Mouse (Mus musculus) right cerebral cortex, adult 2 months (tissue): ENCODE data around the gene Togaram1.

ENCODE experiments used
- DNase-seq, 2 experiments: peaks; one replicate each; pipeline ENCODE4 v3.0.0; 2021 to 2022; ENCODE audit warnings: low spot score in 2 of 2

Gene Togaram1

DNA sequence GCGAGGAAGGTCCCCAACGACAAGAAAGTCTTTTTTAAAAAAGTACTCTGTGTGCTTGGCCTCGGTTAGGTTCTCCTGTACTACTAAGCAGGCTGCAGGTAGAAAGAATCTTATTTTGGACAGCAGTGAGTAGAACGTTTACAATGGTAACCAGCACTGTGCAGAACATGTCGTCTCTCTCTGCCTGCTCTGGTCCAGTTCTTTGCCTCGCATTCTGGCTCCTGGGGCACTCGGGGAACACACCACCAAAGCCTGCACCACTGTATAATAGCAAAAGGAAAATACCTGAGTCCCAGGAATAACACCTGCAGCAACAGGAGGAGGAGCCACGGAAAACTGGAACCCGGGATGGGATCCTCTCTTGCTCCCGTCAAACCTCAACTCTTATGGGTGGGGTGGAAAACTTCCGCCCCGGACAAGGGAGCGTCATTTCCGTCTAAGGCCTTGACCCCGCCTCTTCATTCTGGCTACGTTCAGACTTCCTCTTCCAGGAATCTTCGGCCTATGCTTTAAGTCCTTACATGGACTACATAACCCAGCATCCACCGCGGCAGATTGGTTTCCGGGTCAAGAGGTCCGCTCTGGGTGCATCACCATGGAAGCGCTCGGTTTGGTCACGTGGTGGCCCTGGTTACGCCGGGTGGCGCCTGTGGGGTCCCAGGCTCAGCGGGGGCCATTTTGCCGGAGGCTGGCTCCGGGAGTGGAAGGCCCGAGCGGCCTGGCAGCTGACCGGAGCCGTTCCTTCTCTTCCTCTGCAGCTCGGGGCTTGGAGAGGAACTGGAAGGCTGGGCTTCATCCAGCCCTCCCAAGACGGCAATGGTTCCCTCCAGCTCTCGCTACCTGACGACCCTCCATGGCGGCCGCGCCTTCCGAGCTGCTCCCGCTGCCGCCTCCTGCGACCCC lies at the start of gene Togaram1, which contains the start of gene Klhl28:
TSS of gene Togaram1 (plus strand) at position 681 of the 903 bp plus-strand sequence.
TSS of gene Klhl28 (minus strand) at position 411 of the 903 bp plus-strand sequence.
- DNase-seq = peak; percentile 100

- no peak for DNase-seq
Observed at GRCm38 (mm10) chr12:64916735-64917134, 48.9 kb upstream of the Togaram1 start.

- DNase-seq = peak; percentile 93 to 95
Observed at GRCm38 (mm10) chr12:64917578-64918471, 47.8 kb upstream of the Togaram1 start, which contains the start of gene Gm527. Gm527 (plus strand) TSS chr12:64917906.

GRCm38 (mm10) chr12:64937493-64937892 lies 28.1 kb upstream of the Togaram1 start:
- DNase-seq = no peak

DNA sequence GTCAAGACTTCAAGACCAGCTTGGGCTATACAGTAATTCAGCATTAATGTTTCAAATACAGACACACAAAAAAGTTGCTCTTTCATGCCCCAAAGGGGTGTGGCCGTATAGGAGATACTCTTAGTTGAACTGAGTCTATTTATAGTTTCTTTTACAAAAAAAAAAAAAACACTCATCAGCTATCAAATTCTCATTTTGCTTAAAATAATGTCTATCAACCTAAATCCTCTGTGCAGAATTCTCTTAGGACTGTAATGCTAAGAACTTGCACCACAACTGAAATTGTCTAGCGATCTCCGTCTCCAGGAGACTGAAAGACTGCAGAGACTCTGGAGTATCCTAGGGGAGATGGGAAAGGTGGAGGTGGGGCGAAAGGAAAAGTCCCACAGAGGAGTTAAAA lies 1.0 kb upstream of the Togaram1 start:
- DNase-seq = no peak

DNA sequence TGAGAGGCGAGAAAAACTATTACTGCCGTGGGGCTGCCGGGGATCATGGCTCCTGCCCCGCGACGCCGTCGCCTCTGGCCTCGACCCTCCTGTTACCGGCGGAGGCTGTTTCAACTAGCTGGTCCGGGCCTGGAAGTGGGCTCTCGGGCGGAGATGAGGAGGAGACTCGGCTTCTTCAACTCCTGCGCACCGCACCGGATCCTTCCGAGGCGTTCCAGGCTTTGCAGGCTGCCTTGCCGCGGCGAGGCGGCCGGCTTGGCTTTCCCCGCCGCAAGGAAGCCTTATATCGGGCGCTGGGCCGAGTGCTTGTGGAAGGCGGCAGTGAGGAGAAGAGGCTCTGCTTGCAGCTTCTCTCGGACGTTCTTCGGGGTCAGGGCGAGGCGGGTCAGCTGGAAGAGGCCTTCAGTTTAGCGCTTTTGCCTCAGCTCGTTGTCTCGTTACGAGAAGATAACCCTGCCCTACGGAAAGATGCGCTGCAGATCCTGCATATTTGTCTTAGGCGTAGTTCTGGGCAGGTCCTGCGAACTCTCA lies 562 bp downstream of the Togaram1 start:
- peak; percentile 36 to 43 for DNase-seq

DNA sequence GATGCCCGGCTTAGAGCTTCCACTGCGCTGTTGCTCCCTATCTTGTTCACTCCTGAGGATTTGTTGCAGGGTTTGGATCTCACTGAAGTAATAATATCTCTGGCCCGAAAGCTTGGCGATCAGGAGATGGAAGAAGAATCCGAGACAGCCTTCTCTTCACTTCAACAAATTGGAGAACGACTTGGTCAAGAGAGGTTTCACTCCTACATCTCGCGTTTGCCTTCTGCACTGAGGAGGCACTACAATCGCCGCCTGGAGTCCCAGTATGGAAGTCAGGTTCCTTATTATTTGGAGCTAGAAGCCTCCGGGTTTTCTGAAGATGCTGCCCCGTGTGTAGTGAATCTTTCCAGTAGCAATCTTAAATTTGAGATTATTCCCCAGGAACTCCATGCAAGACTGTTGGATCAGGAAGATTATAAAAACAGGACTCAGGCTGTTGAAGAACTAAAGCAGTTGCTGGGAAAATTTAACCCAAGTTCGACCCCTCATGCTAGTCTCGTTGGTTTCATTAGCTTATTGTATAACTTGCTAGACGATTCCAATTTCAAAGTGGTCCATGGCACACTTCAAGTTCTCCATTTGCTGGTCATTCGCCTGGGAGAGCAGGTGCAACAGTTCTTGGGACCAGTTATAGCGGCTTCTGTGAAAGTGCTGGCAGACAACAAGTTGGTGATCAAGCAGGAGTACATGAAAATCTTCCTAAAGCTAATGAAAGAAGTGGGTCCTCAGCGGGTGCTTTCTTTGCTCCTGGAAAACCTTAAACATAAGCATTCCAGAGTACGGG lies 1.2 kb downstream of the Togaram1 start:
- no peak for DNase-seq

- DNase-seq = peak in 1 of 2 experiments; percentile 16
Observed at GRCm38 (mm10) chr12:64967470-64967869, 1.9 kb downstream of the Togaram1 start.

- no peak for DNase-seq
Observed at GRCm38 (mm10) chr12:64968067-64968466, 2.5 kb downstream of the Togaram1 start.

DNA sequence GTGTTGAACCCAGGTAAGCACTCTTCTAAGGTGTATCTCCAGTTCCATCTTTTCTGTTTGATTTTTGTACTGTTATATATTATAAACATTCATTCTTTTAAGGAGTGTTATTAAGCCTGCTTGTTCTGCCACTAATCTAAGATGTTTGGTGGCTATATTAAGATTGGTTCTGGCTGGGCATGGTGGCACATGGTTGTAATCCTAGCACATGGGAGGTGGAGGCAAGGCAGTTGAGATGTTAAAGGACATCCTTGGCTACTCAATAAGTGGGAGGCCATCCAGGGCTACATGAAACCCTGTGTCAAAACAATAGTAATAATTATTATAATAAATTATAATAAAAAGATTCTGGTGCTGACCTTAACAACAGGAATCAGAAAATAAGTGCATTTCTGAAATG lies 5.8 kb downstream of the Togaram1 start:
- DNase-seq = no peak

DNA sequence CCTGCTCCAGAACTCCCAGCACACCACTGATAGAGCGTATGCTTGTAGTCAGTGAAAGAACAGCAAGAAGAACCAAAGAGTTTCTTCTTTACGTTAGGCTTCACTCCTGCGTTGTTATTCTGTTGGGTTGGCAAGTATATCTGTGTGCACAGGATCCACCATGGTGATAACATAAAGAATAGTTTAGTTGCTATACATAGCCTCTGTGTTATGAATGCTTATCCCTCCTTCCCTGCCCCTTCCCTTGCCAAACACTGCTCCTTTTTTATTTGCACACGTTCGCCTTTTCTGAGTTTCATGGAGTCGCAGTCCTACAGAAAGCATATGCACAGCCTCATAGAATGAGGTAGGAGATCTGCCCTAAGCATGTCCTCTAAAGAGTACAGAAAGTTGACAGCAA lies 6.5 kb downstream of the Togaram1 start:
- DNase-seq = no peak

DNA sequence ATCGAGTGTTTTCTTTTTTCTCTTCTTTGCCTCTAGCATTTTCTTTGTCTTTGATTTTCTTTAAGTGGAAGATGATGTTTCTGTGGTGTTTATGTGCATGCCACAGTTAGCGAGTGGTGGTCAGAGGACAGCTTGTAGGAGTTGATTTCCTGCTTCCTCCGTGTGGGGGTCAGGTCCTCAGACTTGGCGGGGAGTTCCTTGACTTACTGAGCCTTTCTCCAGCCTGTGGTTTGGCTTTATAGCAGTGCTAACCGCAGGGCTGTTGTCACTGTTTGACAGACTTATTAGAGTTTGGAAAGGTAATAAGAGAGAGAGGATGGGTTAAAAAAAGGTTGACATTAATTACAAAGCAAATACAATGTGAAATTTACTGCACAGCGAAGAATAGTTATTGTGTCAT lies 10.0 kb downstream of the Togaram1 start:
- no peak for DNase-seq

- no peak for DNase-seq
Observed at GRCm38 (mm10) chr12:64976191-64976590, 10.6 kb downstream of the Togaram1 start.

DNA sequence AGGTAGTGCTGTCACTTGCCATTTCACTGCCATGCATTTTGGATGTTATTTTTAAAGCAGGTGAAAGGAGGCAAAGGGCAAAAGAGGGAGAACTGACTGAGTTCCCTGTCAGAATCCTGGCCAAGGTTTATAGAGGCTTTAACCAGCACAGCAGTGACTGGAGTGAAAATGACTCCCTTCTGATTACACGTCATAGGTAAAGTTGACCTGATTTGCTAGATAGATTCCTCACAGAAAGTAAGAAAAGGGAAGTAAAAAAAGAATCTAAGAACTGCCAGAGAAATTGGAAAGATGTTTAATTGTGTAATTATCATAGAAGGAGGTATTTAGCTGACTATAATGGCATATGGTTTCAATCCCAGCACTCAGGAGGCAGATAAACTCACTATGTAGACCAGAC lies 11.9 kb downstream of the Togaram1 start:
- DNase-seq = no peak

- no peak for DNase-seq
Observed at GRCm38 (mm10) chr12:65007725-65008124, 42.1 kb downstream of the Togaram1 start.

DNA sequence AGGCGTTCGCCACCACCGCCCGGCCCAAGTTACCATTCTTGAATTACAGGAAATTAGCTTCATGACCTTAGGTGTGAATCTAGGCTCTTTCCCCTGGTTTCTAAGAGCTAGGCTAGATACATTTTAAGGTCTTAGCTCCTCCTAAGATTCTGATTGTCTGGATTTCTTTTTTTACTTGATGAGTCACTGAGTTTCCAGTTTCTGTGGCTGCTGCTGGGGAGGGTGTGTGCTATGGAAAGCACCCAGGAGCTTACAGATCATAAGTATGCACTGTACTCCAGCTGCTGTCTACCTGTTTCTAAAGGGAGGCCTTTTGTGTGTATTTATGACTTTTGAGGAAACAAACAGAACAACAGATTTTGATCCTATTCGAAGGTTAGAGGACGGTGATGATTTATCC lies 57.2 kb downstream of the Togaram1 start:
- peak in 1 of 2 experiments; percentile 22 for DNase-seq

DNA sequence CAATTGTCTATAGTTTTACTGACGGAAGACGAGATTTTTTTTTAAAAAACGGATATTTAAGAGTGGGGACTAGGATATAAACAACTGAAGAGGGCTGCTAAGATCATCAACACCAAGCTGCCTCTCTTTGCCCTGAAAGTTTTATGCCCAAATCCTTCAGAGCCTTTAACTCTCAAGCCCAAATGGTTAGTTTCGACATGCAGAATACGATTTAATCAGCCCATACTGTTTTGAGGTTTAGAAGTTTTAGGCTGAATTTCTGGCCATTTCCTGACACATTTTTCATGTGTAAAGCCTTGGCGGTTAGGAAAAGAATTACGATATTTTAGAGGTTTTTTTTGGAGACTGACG lies 70.2 kb downstream of the Togaram1 start:
- DNase-seq = no peak

DNA sequence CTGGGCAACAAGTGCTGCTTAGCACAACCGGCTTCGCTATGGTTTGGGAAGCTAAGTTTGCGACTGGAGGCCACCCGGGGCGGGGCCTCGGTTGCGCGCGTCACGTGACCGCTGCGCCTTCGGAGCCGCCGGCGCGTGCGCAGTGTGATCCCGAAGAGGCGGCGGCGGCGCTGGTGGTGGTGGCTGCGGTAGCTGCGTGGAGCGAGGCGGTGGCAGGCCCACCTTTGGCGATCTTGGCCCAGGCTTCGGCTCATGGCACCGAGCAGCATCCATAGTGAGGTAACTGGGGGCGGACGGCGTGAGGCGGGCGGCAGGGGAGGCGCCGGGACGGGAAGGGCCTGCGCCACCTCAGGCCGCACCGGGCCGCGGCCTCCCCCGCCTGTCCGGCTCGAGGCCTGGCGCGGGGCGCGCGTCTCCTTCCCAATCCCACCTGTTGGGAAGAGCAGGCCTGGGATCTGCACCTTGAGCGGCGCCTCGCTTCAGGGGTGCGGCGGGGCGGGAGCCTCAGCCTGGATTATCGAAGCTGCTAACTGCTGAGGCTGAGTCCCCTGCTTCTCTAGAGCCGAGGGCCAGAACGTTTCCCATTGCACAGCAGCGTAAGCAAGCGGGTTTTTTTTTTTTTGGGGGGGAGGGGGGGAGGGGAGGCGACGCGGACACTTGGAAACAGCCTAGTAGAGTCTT lies 70.7 kb downstream of the Togaram1 start, which contains the start of gene Prpf39:
TSS of gene Prpf39 (plus strand) at position 144 of the 681 bp plus-strand sequence.
- peak; percentile 89 to 92 for DNase-seq

DNA sequence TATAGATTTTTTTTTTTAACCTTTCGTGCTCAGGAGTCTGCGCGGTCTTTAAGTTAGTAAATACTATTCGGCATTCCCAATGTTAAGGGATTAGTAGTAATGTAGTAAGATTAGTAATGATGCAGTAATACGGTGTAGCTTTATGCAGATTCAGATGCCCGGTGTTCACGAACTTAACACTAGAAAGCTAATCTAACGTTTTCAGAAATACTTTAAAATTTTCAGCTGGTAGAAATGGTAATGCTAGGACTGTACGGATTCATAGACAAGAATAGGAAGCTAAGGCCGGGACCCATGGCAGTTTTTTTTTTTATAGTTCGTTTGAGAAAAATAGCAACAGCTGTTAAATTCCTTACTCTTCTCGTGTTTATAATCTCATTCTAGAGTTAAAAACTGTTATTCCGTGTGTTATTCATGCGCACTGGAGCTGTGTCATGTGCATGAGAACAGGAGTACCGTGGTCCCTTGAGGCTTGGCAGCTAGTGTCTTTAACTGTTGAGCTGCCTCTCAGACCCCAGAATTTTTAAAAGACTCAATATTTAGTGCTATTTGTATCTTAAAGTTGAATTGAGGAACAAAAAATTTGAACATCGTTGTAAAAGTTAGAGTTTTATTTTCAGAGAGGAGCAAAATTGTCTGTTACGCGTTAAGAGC lies 71.4 kb downstream of the Togaram1 start:
- no peak for DNase-seq

DNA sequence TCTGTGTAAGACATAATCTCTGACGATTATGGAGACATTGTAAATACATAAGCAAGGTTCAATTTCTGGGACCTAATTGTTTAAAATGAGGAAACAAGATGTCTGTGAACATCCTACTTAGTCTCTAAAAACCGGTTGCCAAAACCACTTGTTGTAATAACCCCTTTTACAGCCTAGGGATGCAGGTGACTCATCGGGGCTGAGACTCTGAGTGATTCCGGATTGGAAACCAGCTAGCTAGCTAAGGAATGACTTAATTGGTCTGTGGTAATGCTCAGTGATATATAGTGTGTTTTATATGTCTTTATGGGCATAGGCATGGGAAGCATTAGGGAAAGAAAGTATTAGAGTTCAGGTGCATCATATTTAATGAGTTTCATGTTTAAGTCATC lies 71.9 kb downstream of the Togaram1 start:
- DNase-seq = no peak
